Mouse (Mus musculus) gastrocnemius, postnatal 36 days (tissue): ENCODE measurements at regions not wholly inside any gene's neighbourhood (a gene's known extent, or its start where the extent isn't known, plus 50 kb on each side); places are given as distances from the start of the nearest gene placed in this dataset.

Experiments
- DNase-seq, 2 experiments: peaks; one replicate each; pipeline ENCODE4 v3.0.0; 2022
- intact Hi-C: fragments of 180-260 bp; cut with DNase I; formaldehyde crosslinking; loops from one replicate; pipeline ENCODE4 v1.15.1; 2025

GRCm38 (mm10) chr5:39069683-39070082 lies 193.1 kb upstream of the Clnk start:
- no peak for DNase-seq
- intact Hi-C loops = no loop called here

DNA sequence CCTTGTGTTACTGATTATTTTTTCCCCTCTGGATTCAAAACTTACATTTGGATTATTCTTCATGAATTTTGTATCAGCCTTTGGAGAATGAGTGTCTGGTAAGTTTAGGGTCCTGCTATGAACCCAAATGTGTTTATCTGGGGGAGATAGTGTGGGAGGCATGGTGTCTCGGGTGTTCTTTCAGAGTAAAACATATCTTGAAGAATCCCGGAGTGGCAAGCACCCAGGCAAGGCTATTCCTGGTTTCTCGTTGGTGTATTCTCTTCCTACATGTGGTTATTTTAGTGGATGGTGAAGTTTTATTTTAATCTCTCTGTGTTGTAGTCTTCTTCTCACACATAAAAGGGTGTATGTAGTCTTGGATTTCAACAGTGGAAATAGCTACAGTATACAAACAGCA lies 186.4 kb upstream of the Clnk start:
- intact Hi-C loops = no loop called here
- no peak for DNase-seq

DNA sequence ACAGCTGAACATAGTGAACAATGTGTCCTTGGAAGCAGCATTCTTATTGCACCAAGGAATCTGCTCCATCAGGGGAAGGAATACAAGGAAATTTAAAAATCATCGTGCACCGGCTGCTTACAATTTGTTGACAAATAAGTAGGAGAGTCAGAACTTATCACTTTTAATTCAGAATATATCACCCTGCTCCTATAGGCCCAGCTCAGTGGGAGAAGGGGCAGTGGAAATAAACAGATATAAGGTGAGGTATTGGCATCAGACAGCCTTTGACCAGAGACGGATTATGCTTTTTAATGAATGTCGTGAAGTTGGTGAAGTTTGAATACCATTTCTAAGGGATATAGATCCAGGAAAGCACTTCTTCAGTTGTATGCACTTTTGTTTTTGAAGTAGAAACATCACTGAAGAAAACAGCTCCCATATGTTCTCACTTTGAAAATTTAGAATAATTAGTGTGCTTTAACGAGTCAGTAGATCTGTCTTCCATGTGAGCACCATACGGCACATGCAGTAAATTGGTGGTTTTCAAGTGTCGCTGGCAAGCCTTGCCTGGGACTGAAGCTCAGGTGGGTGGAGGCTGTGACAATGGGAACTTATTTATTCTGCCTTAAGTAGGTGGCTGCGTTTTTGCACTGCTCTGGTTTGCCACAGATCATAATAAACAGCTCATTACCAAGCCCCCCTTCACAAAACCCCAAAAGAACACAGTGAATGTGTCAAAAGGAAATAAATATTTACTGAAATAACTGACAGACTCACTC lies 176.1 kb upstream of the Clnk start:
- no peak for DNase-seq
- intact Hi-C loops = no loop called here

DNA sequence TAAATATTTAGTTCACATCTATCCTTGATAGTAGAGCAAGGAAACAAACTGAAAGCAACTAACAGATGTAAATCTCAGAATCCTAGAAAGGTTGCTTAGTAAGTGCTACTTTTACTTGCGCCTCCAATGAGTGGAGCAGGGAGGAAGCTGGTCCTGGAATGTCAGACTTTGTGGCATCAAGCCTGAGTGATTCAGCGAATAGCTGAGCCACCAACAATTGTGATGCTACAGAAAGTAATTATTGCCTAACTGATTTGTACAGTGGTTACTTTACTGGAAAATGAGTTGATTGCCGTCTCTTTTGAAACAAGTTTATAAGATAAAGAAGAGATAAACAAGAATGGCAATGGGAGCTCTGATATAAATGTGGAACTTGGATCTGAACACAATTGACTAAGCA lies 173.9 kb upstream of the Clnk start:
- intact Hi-C loops = no loop called here
- no peak for DNase-seq

GRCm38 (mm10) chr5:39049141-39049540 lies 172.5 kb upstream of the Clnk start:
- intact Hi-C loops = no loop called here
- no peak for DNase-seq

DNA sequence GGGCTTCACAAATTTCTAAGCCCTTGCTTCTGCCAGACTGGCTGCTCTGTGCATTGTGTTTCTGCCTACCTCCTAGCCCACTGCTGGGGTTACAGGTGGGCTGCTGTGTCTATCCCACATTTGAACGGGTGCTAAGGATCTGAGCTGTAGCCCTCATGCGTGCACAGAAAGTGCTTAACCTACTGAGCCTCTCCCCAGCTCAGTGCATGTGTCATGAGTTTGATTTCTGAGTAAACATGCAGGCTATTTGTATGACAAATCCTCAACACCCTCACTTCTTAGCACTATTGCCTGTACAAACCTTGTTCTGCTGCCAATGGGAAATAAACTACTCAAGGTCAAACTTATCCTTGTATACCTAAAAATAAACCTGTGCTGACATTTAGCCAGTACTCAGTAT lies 163.9 kb upstream of the Clnk start:
- intact Hi-C loops = no loop called here

GRCm38 (mm10) chr5:39023241-39023640 lies 146.6 kb upstream of the Clnk start:
- DNase-seq = no peak
- intact Hi-C loops = no loop called here

More for the DNA sequence above, 163.9 kb upstream of the Clnk start:
- DNase-seq = no peak

- intact Hi-C loops = no loop called here
- DNase-seq = no peak
Measured at GRCm38 (mm10) chr5:39000643-39001042, 124.0 kb upstream of the Clnk start.

DNA sequence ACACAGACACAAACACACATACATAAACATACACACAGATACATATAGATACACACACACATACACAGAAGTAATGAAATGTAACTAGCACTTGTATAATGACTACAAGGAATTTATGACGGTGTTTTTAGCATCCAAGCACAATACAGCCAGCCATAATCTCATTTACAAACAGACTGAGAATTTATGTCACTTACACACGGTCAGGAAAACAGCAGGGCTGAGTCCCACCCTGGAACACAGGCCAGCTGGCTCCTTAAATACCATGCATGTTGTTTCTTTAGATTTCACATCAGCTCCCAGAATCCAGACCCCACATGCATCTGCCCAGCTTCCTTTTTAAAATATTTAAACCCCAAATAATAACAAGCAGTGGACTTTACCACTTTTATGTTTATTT lies 123.1 kb upstream of the Clnk start:
- intact Hi-C loops = no loop called here
- no peak for DNase-seq

- no peak for DNase-seq
- intact Hi-C loops = no loop called here
Measured at GRCm38 (mm10) chr5:38972397-38973159, 96.0 kb upstream of the Clnk start.

DNA sequence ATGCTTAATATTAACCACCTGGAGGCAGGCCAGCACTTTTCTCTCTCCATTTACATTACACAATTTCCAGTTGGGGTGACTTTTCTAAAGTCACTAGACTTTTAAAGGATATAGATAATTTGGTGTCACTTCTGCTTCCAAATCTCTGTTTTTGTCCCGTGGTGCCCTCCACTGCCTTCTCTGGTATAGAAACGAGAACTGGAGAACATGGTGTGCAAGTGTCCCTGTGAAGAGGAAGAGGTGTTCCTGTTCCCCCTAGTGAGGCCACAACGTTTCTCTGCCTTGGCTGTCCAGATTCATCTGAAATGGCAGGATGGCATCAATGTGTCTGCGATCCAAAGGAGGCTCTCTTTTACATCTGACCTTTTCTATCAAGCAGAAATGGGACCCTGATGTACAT lies 93.9 kb upstream of the Clnk start:
- intact Hi-C loops = no loop called here

DNA sequence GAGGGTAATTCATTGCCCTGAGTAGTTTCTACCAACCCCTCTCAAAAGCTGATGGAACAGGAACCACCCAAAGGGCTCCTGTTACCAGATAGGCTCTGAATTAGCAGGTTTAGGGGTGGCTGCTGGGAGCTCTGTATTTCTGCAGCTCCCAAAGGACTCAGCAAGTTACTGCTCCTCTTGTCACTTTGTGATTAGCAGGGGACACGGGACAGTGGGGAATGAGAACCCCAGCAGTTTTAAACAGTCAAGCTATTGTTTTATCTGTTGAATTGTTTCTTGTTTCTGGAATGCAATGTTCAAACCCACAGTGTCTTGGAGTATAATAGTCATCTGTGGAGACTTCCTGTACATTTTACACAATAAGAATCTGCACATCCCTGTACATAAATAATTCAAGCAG lies 90.4 kb upstream of the Clnk start:
- no peak for DNase-seq
- intact Hi-C loops = no loop called here

More for the DNA sequence above, 93.9 kb upstream of the Clnk start:
- DNase-seq = no peak

GRCm38 (mm10) chr5:38964445-38964844 lies 87.8 kb upstream of the Clnk start:
- intact Hi-C loops = no loop called here

GRCm38 (mm10) chr5:38950520-38951288 lies 74.1 kb upstream of the Clnk start:
- intact Hi-C loops = no loop called here
- DNase-seq = no peak

More at GRCm38 (mm10) chr5:38964445-38964844, 87.8 kb upstream of the Clnk start:
- no peak for DNase-seq

DNA sequence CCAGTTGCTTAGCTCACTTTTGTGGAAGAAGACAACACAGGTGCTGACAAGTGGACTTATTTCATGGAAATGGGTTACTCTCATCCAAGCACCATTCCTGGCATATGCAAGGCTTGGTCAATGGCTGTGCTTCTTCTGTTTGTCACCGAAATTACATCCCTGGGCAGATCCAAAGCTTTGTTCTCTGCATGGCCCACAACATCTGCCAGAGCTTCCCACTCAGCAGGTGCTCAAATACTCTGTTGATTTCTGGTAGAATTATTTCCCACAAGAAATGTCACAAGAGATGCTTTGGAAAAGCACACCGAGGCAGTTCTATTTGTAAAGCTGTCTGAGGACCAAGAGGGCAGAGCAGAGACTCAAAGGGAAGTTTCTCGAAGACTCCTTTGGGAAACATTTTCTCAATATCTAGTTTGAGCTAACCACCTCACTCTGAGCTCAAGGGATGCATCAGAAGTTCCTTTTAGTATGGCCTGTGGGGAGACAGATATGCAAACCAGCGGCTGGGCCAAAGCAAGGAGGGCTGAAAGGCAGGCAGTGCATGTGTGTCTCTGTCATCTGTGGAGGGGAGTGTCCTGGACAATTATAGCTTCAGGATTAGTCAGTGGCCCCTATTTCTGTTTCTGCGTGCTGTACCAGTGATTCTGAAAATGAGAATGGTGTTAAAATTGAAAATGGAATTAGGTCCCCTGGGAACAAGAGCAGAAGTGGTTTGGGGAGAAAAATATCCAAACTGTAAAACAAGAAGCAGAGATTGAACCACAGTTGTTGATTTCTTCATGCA lies 69.5 kb upstream of the Clnk start:
- intact Hi-C loops = no loop called here
- no peak for DNase-seq

- DNase-seq = no peak
- intact Hi-C loops = no loop called here
Measured at GRCm38 (mm10) chr5:38932382-38933079, 55.9 kb upstream of the Clnk start.

DNA sequence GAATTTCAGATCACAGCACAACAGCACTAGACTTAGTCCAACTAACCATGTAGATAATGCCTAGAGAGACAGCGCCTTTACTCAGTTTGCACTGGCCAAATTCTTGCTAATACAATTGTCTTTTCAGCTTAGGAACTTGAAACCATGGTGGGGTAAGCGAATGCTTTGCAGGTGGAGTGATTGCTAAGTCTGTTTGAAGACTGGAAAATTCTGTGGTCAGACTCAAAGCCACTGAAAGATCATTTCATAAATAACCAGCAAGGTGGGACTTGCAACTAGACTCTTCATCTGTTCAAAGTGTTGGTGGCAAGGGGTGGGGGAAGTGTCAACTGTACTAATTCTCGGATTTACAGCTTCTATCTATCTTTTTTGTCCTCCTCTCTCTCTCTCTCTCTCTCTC lies 50.4 kb upstream of the Clnk start:
- no peak for DNase-seq
- intact Hi-C loops = no loop called here
